Mouse (Mus musculus): Measurements from ENCODE around the gene Gm20388.

Gene Gm20388

GRCm38 (mm10) chr8:124373753-124374152 lies 4463.1 kb downstream of the Gm20388 start:
- no peak for DNase-seq (ENCODE audit: low spot score in 2 of 2)

- no peak for DNase-seq (ENCODE audit: low spot score in 2 of 2)
These were observed 4464.5 kb downstream of the Gm20388 start for GRCm38 (mm10) chr8:124375168-124375567.

- no peak for DNase-seq (ENCODE audit: low spot score in 2 of 2)
These were observed 4465.1 kb downstream of the Gm20388 start for GRCm38 (mm10) chr8:124375727-124376126.

- DNase-seq (ENCODE audit: low spot score in 2 of 2), result no peak
These were observed 4465.8 kb downstream of the Gm20388 start for GRCm38 (mm10) chr8:124376406-124376805.

GRCm38 (mm10) chr8:124379289-124379688 lies 4468.6 kb downstream of the Gm20388 start:
- DNase-seq (ENCODE audit: low spot score in 2 of 2), result no peak

GRCm38 (mm10) chr8:124382235-124382634 lies 4471.6 kb downstream of the Gm20388 start:
- no peak for DNase-seq (ENCODE audit: low spot score in 2 of 2)

- no peak for DNase-seq (ENCODE audit: low spot score in 2 of 2)
These were observed 4473.7 kb downstream of the Gm20388 start for GRCm38 (mm10) chr8:124384336-124384735.

- peak; percentile 77 to 83 for DNase-seq (ENCODE audit: low spot score in 2 of 2)
These were observed 4475.7 kb downstream of the Gm20388 start for GRCm38 (mm10) chr8:124386225-124386899.

- DNase-seq (ENCODE audit: low spot score in 2 of 2), result peak; percentile 78 to 91
These were observed 4478.9 kb downstream of the Gm20388 start for GRCm38 (mm10) chr8:124389495-124389894.

GRCm38 (mm10) chr8:124391191-124391590 lies 4480.6 kb downstream of the Gm20388 start:
- DNase-seq (ENCODE audit: low spot score in 2 of 2), result peak in 1 of 2 experiments; percentile 60

GRCm38 (mm10) chr8:124392271-124393012 lies 4481.8 kb downstream of the Gm20388 start:
- DNase-seq (ENCODE audit: low spot score in 2 of 2), result no peak

GRCm38 (mm10) chr8:124393013-124393412 lies 4482.4 kb downstream of the Gm20388 start:
- no peak for DNase-seq (ENCODE audit: low spot score in 2 of 2)

GRCm38 (mm10) chr8:124393927-124394326 lies 4483.3 kb downstream of the Gm20388 start:
- DNase-seq (ENCODE audit: low spot score in 2 of 2), result no peak

- no peak for DNase-seq (ENCODE audit: low spot score in 2 of 2)
These were observed 4484.3 kb downstream of the Gm20388 start for GRCm38 (mm10) chr8:124394951-124395350.

Data from right cerebral cortex, postnatal 36 days (tissue).